Mouse (Mus musculus): ENCODE measurements around the gene Itfg2. TPM values are rescaled to one million over a fixed set of nuclear protein-coding genes. Genes with fewer than 3 reads are reported as not detected.

The Itfg2 gene
- 28.4 and 28.6 TPM in 2 replicates for polyA plus RNA-seq (2014; fragmentation: Nextera tagmentation; extraction: Ambion mirVana)

DNA sequence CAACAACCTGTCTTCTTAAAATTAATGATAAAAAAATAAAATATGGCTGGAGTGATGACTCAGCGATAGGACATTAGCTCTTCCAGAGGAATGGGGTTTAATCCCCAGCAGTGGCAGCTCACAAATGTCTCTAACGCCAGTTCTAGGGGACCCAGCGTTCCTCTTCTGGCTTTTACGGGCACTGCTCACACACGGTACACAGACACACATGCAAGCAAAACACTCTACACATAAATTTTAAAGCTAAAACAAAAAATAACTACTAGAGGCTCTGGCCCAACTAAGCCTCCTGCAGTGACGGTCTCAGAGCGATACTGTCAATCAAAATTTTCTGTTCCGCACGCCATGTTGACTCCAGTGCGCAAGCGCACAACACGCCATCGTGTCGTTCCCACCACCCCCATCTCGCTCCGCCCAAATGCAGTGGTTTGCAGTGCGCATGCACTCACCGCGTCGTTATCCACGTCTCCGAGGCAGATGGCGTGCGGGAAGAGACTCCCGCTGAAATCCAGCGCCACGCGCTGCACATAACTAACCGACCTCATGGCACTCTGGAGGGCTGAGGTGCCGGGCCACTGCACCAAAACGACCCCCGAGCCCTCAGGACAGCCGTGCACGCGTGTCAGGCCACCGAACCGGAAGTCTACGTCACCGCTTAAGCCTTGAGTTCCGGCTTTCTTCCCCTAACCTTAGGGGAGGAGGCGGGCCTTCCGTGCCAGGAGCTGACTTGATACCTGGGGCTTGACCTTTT is at the start of gene Itfg2:
Itfg2 (minus strand) TSS at position 663 of the 751 bp plus-strand sequence.
- under 1% methylated on average over 42 of the region's 42 CpGs for WGBS
- Histone ChIP-seq H3K9me3 (ENCODE audit: control insufficient read depth, low read length) (no peaks in the 10 kb centered on the region), H3K9ac (ENCODE audit: low read length) (peak within 1 kb of the TSS; percentile 82), H3K27me3 (ENCODE audit: control insufficient read depth, insufficient read depth, low read length) (no peaks in the 10 kb centered on the region), H3K4me1 (ENCODE audit: control insufficient read depth in 2 of 2, insufficient read depth in 2 of 2, low read length in 2 of 2) (peaks cover 2 to 7% of the 10 kb centered on the region in 2 experiments; a peak in 3 of 4 replicates), H3K36me3 (ENCODE audit: control insufficient read depth, insufficient read depth, low read length) (peaks cover 18% of the 10 kb centered on the region), H3K4me2 (ENCODE audit: low read length) (peak within 1 kb of the TSS; percentile 78), H3K4me3 (ENCODE audit: control insufficient read depth in 1 of 2, insufficient read depth in 1 of 2, low read depth in 1 of 2, low read length in 2 of 2) (peak within 1 kb of the TSS; percentile 47 to 84), H3K27ac (replicated peaks in 1 of 2; ENCODE audit: control insufficient read depth in 1 of 2, insufficient read depth in 1 of 2, low read depth in 2 of 2, low read length in 2 of 2) (peak within 1 kb of the TSS; percentile 94 to 98)
- peak; percentile 92 for ATAC-seq (ENCODE audit: insufficient number of reproducible peaks, insufficient read depth, low FRiP score, low read depth)

DNA sequence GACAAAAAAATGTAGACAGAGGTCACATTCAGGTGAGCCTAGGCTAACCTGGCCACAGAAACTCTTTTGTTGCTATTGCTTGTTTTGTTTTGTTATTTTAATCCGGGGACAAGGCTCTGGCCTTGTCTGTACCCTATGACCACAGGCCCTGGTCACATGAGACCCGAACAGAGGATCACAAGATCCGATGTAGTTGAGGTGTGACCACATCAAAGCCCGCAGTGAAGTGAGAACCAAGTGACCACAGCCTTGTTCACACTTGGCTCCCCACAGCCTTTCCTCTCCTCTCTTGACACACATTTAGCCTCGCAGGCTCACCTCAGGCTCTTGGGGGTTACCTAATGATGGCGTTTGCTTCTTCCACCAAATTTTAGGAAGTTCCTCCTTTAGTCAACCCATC is 49.4 kb upstream of the Itfg2 start:
- Histone ChIP-seq H3K27ac (replicated peaks in 1 of 2; ENCODE audit: control insufficient read depth in 1 of 2, insufficient read depth in 1 of 2, low read depth in 2 of 2, low read length in 2 of 2) (no peak overlapping the region), H3K4me2 (ENCODE audit: low read length) (no peak overlapping the region), H3K4me3 (ENCODE audit: control insufficient read depth in 1 of 2, insufficient read depth in 1 of 2, low read depth in 1 of 2, low read length in 2 of 2) (no peak overlapping the region), H3K9me3 (ENCODE audit: control insufficient read depth, low read length) (0 out of 2 replicates have a peak, but pooled peaks cover 3% of the 10 kb centered on the region), H3K4me1 (ENCODE audit: control insufficient read depth in 2 of 2, insufficient read depth in 2 of 2, low read length in 2 of 2) (no peaks in the 10 kb centered on the region; a peak in 1 of 4 replicates), H3K9ac (ENCODE audit: low read length) (no peak overlapping the region), H3K36me3 (ENCODE audit: control insufficient read depth, insufficient read depth, low read length) (no peaks in the 10 kb centered on the region), H3K27me3 (ENCODE audit: control insufficient read depth, insufficient read depth, low read length) (no peaks in the 10 kb centered on the region)
- 77% methylated on average over 6 of the region's 6 CpGs for WGBS
- no peak for ATAC-seq (ENCODE audit: insufficient number of reproducible peaks, insufficient read depth, low FRiP score, low read depth)

DNA sequence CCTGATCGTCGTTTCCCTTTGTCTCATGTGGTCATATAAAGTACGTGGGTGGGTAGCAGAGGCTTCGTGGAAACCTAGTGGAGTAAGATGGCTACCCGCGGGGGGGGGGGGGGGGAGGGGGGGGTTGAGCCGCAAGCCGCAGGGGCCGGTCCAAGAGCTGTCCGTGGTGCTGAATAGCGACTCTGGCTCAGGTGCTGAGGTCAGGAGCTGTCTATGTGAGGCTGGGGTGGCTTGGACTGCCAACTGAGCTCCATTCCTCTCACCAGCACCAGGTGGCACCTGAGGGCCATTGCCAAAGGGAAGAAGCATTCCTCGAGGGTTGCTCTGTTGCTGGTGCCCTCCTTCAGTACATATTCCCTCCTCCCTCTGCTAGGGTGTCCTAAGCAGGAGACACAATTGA is 44.7 kb upstream of the Itfg2 start:
- H3K4me2 ChIP-seq (ENCODE audit: low read length), result peak overlapping the region; percentile 31
- no peaks in the 10 kb centered on the region; a peak in 1 of 4 replicates for H3K4me1 ChIP-seq (ENCODE audit: control insufficient read depth in 2 of 2, insufficient read depth in 2 of 2, low read length in 2 of 2)
- H3K4me3 ChIP-seq (ENCODE audit: control insufficient read depth in 1 of 2, insufficient read depth in 1 of 2, low read depth in 1 of 2, low read length in 2 of 2), result no peak overlapping the region

DNA sequence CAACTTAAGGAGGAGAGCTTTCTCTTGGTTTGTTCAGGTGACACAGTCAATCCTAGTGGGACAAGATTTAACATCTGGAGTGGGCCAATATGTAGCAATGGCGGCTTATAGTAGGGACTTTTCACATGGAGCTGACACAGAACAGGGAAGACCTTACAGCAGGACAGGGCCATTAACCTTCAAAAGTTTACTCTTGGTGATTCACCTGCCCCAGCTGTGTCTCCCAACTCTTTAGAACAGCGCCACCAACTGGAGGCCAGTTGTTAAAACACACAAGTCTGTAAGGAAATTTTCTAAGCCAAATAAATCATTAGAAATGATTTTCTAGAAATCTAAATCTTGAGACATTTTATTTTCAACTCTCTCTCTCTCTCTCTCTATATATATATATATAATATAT is 42.6 kb upstream of the Itfg2 start:
- no peak overlapping the region for H3K4me2 ChIP-seq (ENCODE audit: low read length)
- no peak overlapping the region for H3K27ac ChIP-seq (replicated peaks in 1 of 2; ENCODE audit: control insufficient read depth in 1 of 2, insufficient read depth in 1 of 2, low read depth in 2 of 2, low read length in 2 of 2)
- H3K4me3 ChIP-seq (ENCODE audit: control insufficient read depth in 1 of 2, insufficient read depth in 1 of 2, low read depth in 1 of 2, low read length in 2 of 2), result no peak overlapping the region
- H3K27me3 ChIP-seq (ENCODE audit: control insufficient read depth, insufficient read depth, low read length), result no peaks in the 10 kb centered on the region
- H3K9me3 ChIP-seq (ENCODE audit: control insufficient read depth, low read length), result 0 out of 2 replicates have a peak, but pooled peaks cover 5% of the 10 kb centered on the region
- no peaks in the 10 kb centered on the region; a peak in 1 of 4 replicates for H3K4me1 ChIP-seq (ENCODE audit: control insufficient read depth in 2 of 2, insufficient read depth in 2 of 2, low read length in 2 of 2)
- 38% methylated on average over 2 of the region's 2 CpGs for WGBS
- H3K9ac ChIP-seq (ENCODE audit: low read length), result no peak overlapping the region
- no peaks in the 10 kb centered on the region for H3K36me3 ChIP-seq (ENCODE audit: control insufficient read depth, insufficient read depth, low read length)
- no peak for ATAC-seq (ENCODE audit: insufficient number of reproducible peaks, insufficient read depth, low FRiP score, low read depth)

More for the DNA sequence above, 44.7 kb upstream of the Itfg2 start:
- ATAC-seq (ENCODE audit: insufficient number of reproducible peaks, insufficient read depth, low FRiP score, low read depth), result no peak; the same call in 1 of the 2 replicates
- no peak overlapping the region for H3K27ac ChIP-seq (replicated peaks in 1 of 2; ENCODE audit: control insufficient read depth in 1 of 2, insufficient read depth in 1 of 2, low read depth in 2 of 2, low read length in 2 of 2)
- 8% methylated on average over 10 of the region's 12 CpGs for WGBS
- no peaks in the 10 kb centered on the region for H3K27me3 ChIP-seq (ENCODE audit: control insufficient read depth, insufficient read depth, low read length)
- H3K9me3 ChIP-seq (ENCODE audit: control insufficient read depth, low read length), result no peaks in the 10 kb centered on the region
- no peaks in the 10 kb centered on the region for H3K36me3 ChIP-seq (ENCODE audit: control insufficient read depth, insufficient read depth, low read length)
- no peak overlapping the region for H3K9ac ChIP-seq (ENCODE audit: low read length)

DNA sequence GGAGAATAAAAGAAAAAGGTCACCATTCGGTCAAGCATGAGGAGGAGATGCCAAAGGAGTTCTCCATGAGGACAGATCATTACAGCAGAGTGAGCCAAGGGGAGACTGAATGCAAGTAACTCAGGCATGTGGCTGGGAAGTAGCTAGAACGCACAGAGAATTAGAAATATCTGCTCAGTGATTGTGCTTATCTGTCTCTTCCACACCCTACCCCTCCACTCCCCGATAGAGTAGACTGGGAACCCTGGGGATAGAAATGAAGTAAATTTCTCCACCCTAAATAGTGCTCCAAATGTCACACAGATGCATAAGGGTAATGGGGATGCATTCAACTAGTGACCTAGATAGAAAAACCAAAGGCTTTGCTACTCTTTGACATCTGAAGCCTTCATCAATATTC is 41.8 kb upstream of the Itfg2 start:
- H3K4me1 ChIP-seq (ENCODE audit: control insufficient read depth in 2 of 2, insufficient read depth in 2 of 2, low read length in 2 of 2), result no peaks in the 10 kb centered on the region; a peak in 1 of 4 replicates
- no peak overlapping the region for H3K27ac ChIP-seq (replicated peaks in 1 of 2; ENCODE audit: control insufficient read depth in 1 of 2, insufficient read depth in 1 of 2, low read depth in 2 of 2, low read length in 2 of 2)
- H3K4me3 ChIP-seq (ENCODE audit: control insufficient read depth in 1 of 2, insufficient read depth in 1 of 2, low read depth in 1 of 2, low read length in 2 of 2), result no peak overlapping the region
- H3K9ac ChIP-seq (ENCODE audit: low read length), result no peak overlapping the region
- 0 out of 2 replicates have a peak, but pooled peaks cover 5% of the 10 kb centered on the region for H3K9me3 ChIP-seq (ENCODE audit: control insufficient read depth, low read length)
- no peak overlapping the region for H3K4me2 ChIP-seq (ENCODE audit: low read length)
- H3K27me3 ChIP-seq (ENCODE audit: control insufficient read depth, insufficient read depth, low read length), result no peaks in the 10 kb centered on the region
- ATAC-seq (ENCODE audit: insufficient number of reproducible peaks, insufficient read depth, low FRiP score, low read depth), result no peak
- H3K36me3 ChIP-seq (ENCODE audit: control insufficient read depth, insufficient read depth, low read length), result no peaks in the 10 kb centered on the region
- 41% methylated on average over 3 of the region's 3 CpGs for WGBS

DNA sequence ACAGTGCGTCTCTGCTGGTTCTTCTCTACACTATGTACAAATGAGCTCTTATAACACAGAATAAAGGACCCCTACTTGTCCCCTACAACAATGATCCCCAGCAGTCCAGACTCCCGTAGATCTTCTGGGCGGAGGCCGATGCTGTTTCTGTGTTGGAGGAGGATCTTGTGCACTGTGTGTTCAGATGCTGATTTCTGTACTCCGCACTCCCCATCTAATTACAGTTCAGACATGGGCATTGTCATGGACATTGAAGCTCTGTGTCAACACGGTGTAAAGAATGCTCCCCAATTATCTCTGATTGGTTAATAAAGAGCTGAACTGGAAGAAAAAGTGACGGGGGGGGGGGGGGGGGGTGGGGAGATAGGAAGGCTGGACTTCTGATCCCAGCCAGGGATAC is 41.3 kb upstream of the Itfg2 start:
- Histone ChIP-seq H3K36me3 (ENCODE audit: control insufficient read depth, insufficient read depth, low read length) (no peaks in the 10 kb centered on the region), H3K4me2 (ENCODE audit: low read length) (no peak overlapping the region), H3K9ac (ENCODE audit: low read length) (no peak overlapping the region), H3K4me3 (ENCODE audit: control insufficient read depth in 1 of 2, insufficient read depth in 1 of 2, low read depth in 1 of 2, low read length in 2 of 2) (no peak overlapping the region), H3K27ac (replicated peaks in 1 of 2; ENCODE audit: control insufficient read depth in 1 of 2, insufficient read depth in 1 of 2, low read depth in 2 of 2, low read length in 2 of 2) (no peak overlapping the region), H3K4me1 (ENCODE audit: control insufficient read depth in 2 of 2, insufficient read depth in 2 of 2, low read length in 2 of 2) (no peaks in the 10 kb centered on the region; a peak in 1 of 4 replicates), H3K9me3 (ENCODE audit: control insufficient read depth, low read length) (0 out of 2 replicates have a peak, but pooled peaks cover 5% of the 10 kb centered on the region), H3K27me3 (ENCODE audit: control insufficient read depth, insufficient read depth, low read length) (no peaks in the 10 kb centered on the region)
- WGBS, result 63% methylated on average over 7 of the region's 7 CpGs
- no peak for ATAC-seq (ENCODE audit: insufficient number of reproducible peaks, insufficient read depth, low FRiP score, low read depth)

DNA sequence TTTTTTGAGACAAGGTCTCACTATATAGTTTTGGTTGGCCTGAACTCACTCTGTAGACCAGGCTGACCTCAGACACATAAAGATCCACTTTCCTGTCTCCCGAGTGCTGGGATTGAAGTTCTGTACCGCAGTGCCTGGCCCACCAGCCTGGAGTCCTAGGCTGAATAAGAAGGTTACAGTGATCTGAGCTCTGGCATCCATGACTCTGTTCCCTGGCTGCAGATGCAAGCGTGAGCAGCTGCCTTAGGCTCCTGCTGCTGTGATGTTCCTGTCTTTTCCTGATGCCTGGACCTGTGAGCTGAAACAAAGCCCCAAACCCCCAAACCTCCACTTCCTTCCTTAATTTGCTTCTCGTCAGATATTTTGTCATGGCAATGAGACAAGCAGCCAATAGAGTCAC is 40.3 kb upstream of the Itfg2 start:
- Histone ChIP-seq H3K4me2 (ENCODE audit: low read length) (no peak overlapping the region), H3K4me1 (ENCODE audit: control insufficient read depth in 2 of 2, insufficient read depth in 2 of 2, low read length in 2 of 2) (no peaks in the 10 kb centered on the region; a peak in 1 of 4 replicates), H3K4me3 (ENCODE audit: control insufficient read depth in 1 of 2, insufficient read depth in 1 of 2, low read depth in 1 of 2, low read length in 2 of 2) (no peak overlapping the region), H3K36me3 (ENCODE audit: control insufficient read depth, insufficient read depth, low read length) (no peaks in the 10 kb centered on the region), H3K9me3 (ENCODE audit: control insufficient read depth, low read length) (0 out of 2 replicates have a peak, but pooled peaks cover 5% of the 10 kb centered on the region), H3K9ac (ENCODE audit: low read length) (no peak overlapping the region), H3K27me3 (ENCODE audit: control insufficient read depth, insufficient read depth, low read length) (no peaks in the 10 kb centered on the region), H3K27ac (replicated peaks in 1 of 2; ENCODE audit: control insufficient read depth in 1 of 2, insufficient read depth in 1 of 2, low read depth in 2 of 2, low read length in 2 of 2) (no peak overlapping the region)
- 71% methylated on average over 4 of the region's 4 CpGs for WGBS
- no peak for ATAC-seq (ENCODE audit: insufficient number of reproducible peaks, insufficient read depth, low FRiP score, low read depth)

All from heart, embryonic 14.5 days (tissue).